Mouse (Mus musculus): Measurements from ENCODE around the gene Ets2.

- TF ChIP-seq GATA1 (IDR thresholded peaks at IDR 0.05; ENCODE audit: low read length), result no peak
- TF ChIP-seq TAL1 (IDR thresholded peaks at IDR 0.05; ENCODE audit: low read length), result no peak
These were observed 1.7 kb upstream of the Ets2 start for GRCm38 (mm10) chr16:95700224-95700623.
